Comparison of ENCODE assay signal across 16 mouse cellular contexts in genomic region chr9:79814592-79814991, GRCm38 (mm10).
"Had no signal": no experiment of that assay in that cellular context is flagged by ENCODE, and none has a peak within 500 bp of the region (broad histone marks: within the 10 kb centered on the region; RNA-seq: fewer than 3 reads in every experiment).

No protein-coding gene starts in this region.

- DNase-seq: kidney, adult 11 months; kidney, adult 8-10 months; kidney, postnatal 10 days; kidney, postnatal 36 days; layer of hippocampus, postnatal 36 days; left cerebral cortex, postnatal 4 days; liver; lung, adult 18-20 months; lung, postnatal 10 days; lung, postnatal 36 days; right cerebral cortex, adult 18-20 months; right cerebral cortex, postnatal 14 days; right cerebral cortex, postnatal 4 days; thymus, postnatal 25 days had no signal

- ATAC-seq: liver, embryonic 12.5 days; midbrain, embryonic 15.5 days had no signal
